ENCODE assay signal across 8 mouse cellular contexts in the genomic region with DNA sequence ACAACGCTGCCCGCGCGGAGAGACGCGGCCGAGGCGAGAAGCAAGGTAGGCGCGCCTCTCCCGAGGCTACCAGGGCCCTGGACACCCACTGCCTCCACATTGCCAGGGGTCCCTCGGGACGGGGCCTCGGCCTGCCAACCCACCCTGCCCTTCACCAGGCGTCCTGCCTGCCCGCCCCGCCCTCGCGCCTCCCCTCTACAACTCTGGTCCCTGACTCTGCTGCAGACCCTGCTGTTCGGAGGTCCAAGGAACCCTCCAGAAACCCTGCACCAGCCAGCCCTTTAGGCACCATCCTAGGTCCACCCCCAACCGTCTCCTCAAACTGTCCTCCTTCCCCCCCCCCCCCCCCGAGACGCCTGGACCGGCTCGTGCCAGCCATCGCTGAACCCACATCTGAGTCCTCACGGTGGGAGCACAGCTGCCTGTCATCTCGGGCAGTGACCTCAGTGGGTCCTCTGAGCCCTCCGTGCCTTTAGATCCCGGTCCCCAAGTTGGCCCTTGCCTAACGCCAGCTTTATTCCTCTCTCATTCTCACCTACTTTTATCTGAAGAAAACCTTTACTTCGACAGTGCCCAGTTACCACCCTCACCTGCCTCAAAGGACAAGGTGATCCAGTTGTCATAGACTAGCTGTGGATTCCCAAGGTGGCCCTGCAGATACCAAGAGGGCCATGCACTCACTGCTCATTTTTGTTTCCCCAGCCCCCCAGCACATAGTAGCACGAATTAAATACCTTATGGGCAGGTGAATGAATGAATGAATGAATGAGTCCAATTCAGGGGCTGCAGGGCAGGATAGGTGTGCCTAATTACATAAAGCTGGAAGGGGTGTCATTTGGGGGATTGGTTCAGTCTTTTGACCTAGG. TPM values are rescaled to one million over a fixed set of nuclear protein-coding genes. Genes with fewer than 3 reads are reported as not detected.
DNase-seq lines count a peak whose midpoint lies in the region; ATAC-seq and TF ChIP-seq lines count a peak whose summit lies in the region.

No protein-coding gene starts in this region.

- H3K4me3 ChIP-seq in ES-Bruce4 (ENCODE audit: low read depth, low read length) = peak overlapping the region; percentile 61
- peak overlapping the region; percentile 76 to 99 for H3K4me3 ChIP-seq in heart, embryonic 14.5 days (ENCODE audit: control insufficient read depth in 1 of 2, insufficient read depth in 1 of 2, low read depth in 1 of 2, low read length in 2 of 2)
- H3K4me3 ChIP-seq in liver, postnatal 0 days (ENCODE audit: low read depth, low read length) = peak overlapping the region; percentile 51

- TF ChIP-seq POLR2A in ES-Bruce4 (IDR thresholded peaks at IDR 0.05; ENCODE audit: insufficient read depth, low read length) = no peak

- no peak for TF ChIP-seq EP300 in ES-Bruce4 (IDR thresholded peaks at IDR 0.05; ENCODE audit: insufficient read depth, low read depth, low read length)
- no peak for TF ChIP-seq EP300 in liver, postnatal 0 days (IDR thresholded peaks at IDR 0.05; ENCODE audit: low read depth)

- H3K27ac ChIP-seq in ES-Bruce4 (ENCODE audit: insufficient read depth, low read length) = no peak overlapping the region
- peak overlapping the region; percentile 74 to 80 for H3K27ac ChIP-seq in heart, embryonic 14.5 days (replicated peaks in 1 of 2; ENCODE audit: control insufficient read depth in 1 of 2, insufficient read depth in 1 of 2, low read depth in 2 of 2, low read length in 2 of 2)
- peak overlapping the region; percentile 87 for H3K27ac ChIP-seq in liver, postnatal 0 days (ENCODE audit: low read depth)

- no peaks in the 10 kb centered on the region for H3K27me3 ChIP-seq in ES-Bruce4 (ENCODE audit: control insufficient read depth, insufficient read depth, low read length, poor library complexity, severe bottlenecking)
- no peaks in the 10 kb centered on the region for H3K27me3 ChIP-seq in heart, embryonic 14.5 days (ENCODE audit: control insufficient read depth, insufficient read depth, low read length)
- no peaks in the 10 kb centered on the region for H3K27me3 ChIP-seq in liver, postnatal 0 days (ENCODE audit: insufficient read depth, low read length)

- H3K9me3 ChIP-seq in ES-Bruce4 (replicated peaks; ENCODE audit: control insufficient read depth, insufficient read depth, low read length, poor library complexity, severe bottlenecking) = no peaks in the 10 kb centered on the region
- no peaks in the 10 kb centered on the region for H3K9me3 ChIP-seq in heart, embryonic 14.5 days (ENCODE audit: control insufficient read depth, low read length)
- no peaks in the 10 kb centered on the region for H3K9me3 ChIP-seq in liver, postnatal 0 days (ENCODE audit: low read length)

- H3K9ac ChIP-seq in ES-Bruce4 (ENCODE audit: low read depth, poor library complexity, severe bottlenecking) = peak overlapping the region; percentile 55
- H3K9ac ChIP-seq in heart, embryonic 14.5 days (ENCODE audit: low read length) = peak overlapping the region; percentile 92
- peak overlapping the region; percentile 75 for H3K9ac ChIP-seq in liver, postnatal 0 days (replicated peaks)

- DNase-seq in frontal cortex, postnatal 36 days (ENCODE audit: low spot score in 2 of 2) = no peak
- DNase-seq in liver, postnatal 0 days = no peak
- DNase-seq in urinary bladder, adult 18-20 months (ENCODE audit: low spot score in 2 of 2) = no peak
- DNase-seq in adrenal gland, adult 8-10 months = no peak

- H3K4me1 ChIP-seq in ES-Bruce4 (ENCODE audit: control insufficient read depth, insufficient read depth, low read length) = peaks cover 2% of the 10 kb centered on the region
- H3K4me1 ChIP-seq in heart, embryonic 14.5 days (ENCODE audit: control insufficient read depth in 2 of 2, insufficient read depth in 2 of 2, low read length in 2 of 2) = peaks cover 8 to 19% of the 10 kb centered on the region in 2 experiments; a peak in 3 of 4 replicates
- peaks cover 17% of the 10 kb centered on the region for H3K4me1 ChIP-seq in liver, postnatal 0 days (ENCODE audit: insufficient read depth)

- peak; percentile 44 for ATAC-seq in frontal cortex, adult (ENCODE audit: low TSS enrichment)
- peak; percentile 32; the same call in 1 of the 2 replicates for ATAC-seq in heart, embryonic 14.5 days (ENCODE audit: insufficient number of reproducible peaks, insufficient read depth, low FRiP score, low read depth)
- peak; percentile 38 for ATAC-seq in liver, postnatal 0 days
- ATAC-seq in erythroid progenitor cell, adult 5-6 weeks (replicated peaks; ENCODE audit: low FRiP score, poor library complexity, severe bottlenecking) = no peak

- no peak for TF ChIP-seq CTCF in ES-Bruce4 (IDR thresholded peaks at IDR 0.05; ENCODE audit: low read depth, low read length)
- no peak for TF ChIP-seq CTCF in liver, postnatal 0 days (IDR thresholded peaks at IDR 0.05; ENCODE audit: low read depth)

- 6% methylated on average over 24 of the region's 33 CpGs for WGBS in heart, embryonic 14.5 days
- 10% methylated on average over 23 of the region's 33 CpGs for WGBS in liver, postnatal 0 days (ENCODE audit: insufficient replicate concordance)

- H3K36me3 ChIP-seq in ES-Bruce4 (ENCODE audit: control insufficient read depth, insufficient read depth, low read length, poor library complexity, severe bottlenecking) = no peaks in the 10 kb centered on the region
- no peaks in the 10 kb centered on the region for H3K36me3 ChIP-seq in heart, embryonic 14.5 days (ENCODE audit: control insufficient read depth, insufficient read depth, low read length)
- no peaks in the 10 kb centered on the region for H3K36me3 ChIP-seq in liver, postnatal 0 days (replicated peaks; ENCODE audit: insufficient read depth, low read length)

- peak overlapping the region; percentile 93 for H3K4me2 ChIP-seq in heart, embryonic 14.5 days (ENCODE audit: low read length)
- H3K4me2 ChIP-seq in liver, postnatal 0 days (ENCODE audit: low read depth, low read length) = peak overlapping the region; percentile 79

RNA-seq across cellular contexts. Expression of a gene that starts 0.6 kb away (rescaled TPM):
- 24.9 and 27.0 TPM in 2 replicates for polyA plus RNA-seq in ES-Bruce4 (2011; ENCODE audit: insufficient read depth, insufficient read length, low read depth, missing spikeins)
- 6.4 and 10.9 TPM in 2 replicates for polyA plus RNA-seq in heart, embryonic 14.5 days (2014; fragmentation: Nextera tagmentation; extraction: Ambion mirVana)
- polyA plus RNA-seq in liver, postnatal 0 days (2015; fragmentation: Nextera tagmentation; extraction: Ambion mirVana) = 1.9 and 2.1 TPM in 2 replicates
- not detected in 2 replicates for total RNA-seq in erythroid progenitor cell, adult 5-6 weeks (2015; ENCODE audit: low replicate concordance)
- not detected in 2 replicates for total RNA-seq in erythroid progenitor cell, adult 5-6 weeks (2017; ENCODE audit: low replicate concordance)
- total RNA-seq in adrenal gland, adult 8-10 months (2022) = 10 to 100 TPM; 38.8 to 46.9 (median 43.2) TPM

RNA-seq across cellular contexts. Expression of a gene that starts 46.5 kb away (rescaled TPM):
- 2.1 and 2.4 TPM in 2 replicates for polyA plus RNA-seq in ES-Bruce4 (2011; ENCODE audit: insufficient read depth, insufficient read length, low read depth, missing spikeins)
- 0.16 TPM in 1 of 2 replicates, not detected in the other for polyA plus RNA-seq in heart, embryonic 14.5 days (2014; fragmentation: Nextera tagmentation; extraction: Ambion mirVana)
- polyA plus RNA-seq in liver, postnatal 0 days (2015; fragmentation: Nextera tagmentation; extraction: Ambion mirVana) = 0.14 TPM in 1 of 2 replicates, not detected in the other
- total RNA-seq in erythroid progenitor cell, adult 5-6 weeks (2015; ENCODE audit: low replicate concordance) = not detected in 2 replicates
- not detected in 2 replicates for total RNA-seq in erythroid progenitor cell, adult 5-6 weeks (2017; ENCODE audit: low replicate concordance)
- not detected for total RNA-seq in adrenal gland, adult 8-10 months (2022)

RNA-seq across cellular contexts. Expression of a gene that starts 59.4 kb away (rescaled TPM):
- 12.6 and 14.9 TPM in 2 replicates for polyA plus RNA-seq in ES-Bruce4 (2011; ENCODE audit: insufficient read depth, insufficient read length, low read depth, missing spikeins)
- 8.9 and 9.4 TPM in 2 replicates for polyA plus RNA-seq in heart, embryonic 14.5 days (2014; fragmentation: Nextera tagmentation; extraction: Ambion mirVana)
- 1.2 TPM in 2 replicates for polyA plus RNA-seq in liver, postnatal 0 days (2015; fragmentation: Nextera tagmentation; extraction: Ambion mirVana)
- total RNA-seq in erythroid progenitor cell, adult 5-6 weeks (2015; ENCODE audit: low replicate concordance) = 0.84 and 2.5 TPM in 2 replicates
- total RNA-seq in erythroid progenitor cell, adult 5-6 weeks (2017; ENCODE audit: low replicate concordance) = 0.23 and 0.77 TPM in 2 replicates
- total RNA-seq in adrenal gland, adult 8-10 months (2022) = 10 to 100 TPM; 55.1 to 64.9 (median 59.3) TPM
